Mouse (Mus musculus) lung, adult 18-20 months (tissue): ENCODE measurements at regions not wholly inside any gene's neighbourhood (a gene's known extent, or its start where the extent isn't known, plus 50 kb on each side); places are given as distances from the start of the nearest gene placed in this dataset.

Source experiments
- DNase-seq, 2 experiments: peaks; one replicate each; pipeline ENCODE4 v3.0.0; 2022; ENCODE audit warnings: mixed read lengths in 2 of 2

GRCm38 (mm10) chr10:3630763-3631223, 90.8 kb downstream of the Iyd start:
- peak; percentile 19 to 35 for DNase-seq

DNA sequence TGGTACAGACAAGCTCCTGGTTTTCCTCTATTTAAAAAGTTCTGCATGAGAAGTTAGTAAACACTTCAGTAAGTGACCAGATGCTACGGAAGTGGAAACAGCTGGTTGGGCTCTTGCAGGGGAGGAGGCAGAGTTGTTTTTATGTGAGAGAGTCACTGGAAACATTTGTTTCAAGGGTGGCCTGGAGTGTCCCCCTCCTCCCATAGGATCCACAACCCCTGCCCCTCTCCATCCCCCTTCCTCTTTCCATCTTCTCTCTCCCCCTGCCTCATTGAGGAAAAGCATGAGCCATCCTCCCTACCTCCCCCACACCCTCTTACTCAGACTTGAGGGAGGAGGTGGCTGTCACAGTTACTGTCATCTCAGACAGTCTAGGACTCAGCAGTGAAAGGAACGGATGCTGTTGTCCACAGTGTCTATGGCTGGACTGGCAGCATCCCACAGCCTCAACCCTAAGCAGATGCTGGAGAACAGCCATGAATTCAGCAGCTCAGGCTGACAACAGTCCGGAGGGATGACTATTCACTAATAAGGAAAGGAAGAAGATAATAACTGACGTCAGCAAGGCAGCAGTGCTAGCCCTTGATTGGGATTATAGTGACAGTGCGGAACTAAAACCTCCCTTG, 93.9 kb downstream of the Iyd start:
- DNase-seq = peak in 1 of 2 experiments; percentile 18

GRCm38 (mm10) chr10:3644111-3644510, 96.1 kb upstream of the Plekhg1 start:
- no peak for DNase-seq

DNA sequence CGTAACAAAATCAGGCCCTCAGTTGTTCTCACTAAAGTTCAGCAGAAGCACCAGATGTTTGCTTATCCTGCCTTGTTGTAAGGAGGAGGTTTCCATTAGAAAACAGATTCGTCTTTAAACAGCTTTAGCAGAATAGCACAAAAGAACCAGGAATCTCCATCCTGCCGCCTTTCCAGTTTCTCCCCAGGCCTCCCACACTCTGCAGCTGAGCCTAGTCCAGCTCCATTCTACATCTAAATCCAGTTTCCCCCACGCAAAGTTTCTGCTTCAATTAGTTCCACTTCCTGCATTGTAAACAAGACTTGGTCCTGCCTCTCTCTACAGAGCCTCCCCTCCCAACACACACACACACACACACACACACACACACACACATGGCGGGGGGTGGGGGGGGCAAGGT, 95.1 kb upstream of the Plekhg1 start:
- no peak for DNase-seq

DNA sequence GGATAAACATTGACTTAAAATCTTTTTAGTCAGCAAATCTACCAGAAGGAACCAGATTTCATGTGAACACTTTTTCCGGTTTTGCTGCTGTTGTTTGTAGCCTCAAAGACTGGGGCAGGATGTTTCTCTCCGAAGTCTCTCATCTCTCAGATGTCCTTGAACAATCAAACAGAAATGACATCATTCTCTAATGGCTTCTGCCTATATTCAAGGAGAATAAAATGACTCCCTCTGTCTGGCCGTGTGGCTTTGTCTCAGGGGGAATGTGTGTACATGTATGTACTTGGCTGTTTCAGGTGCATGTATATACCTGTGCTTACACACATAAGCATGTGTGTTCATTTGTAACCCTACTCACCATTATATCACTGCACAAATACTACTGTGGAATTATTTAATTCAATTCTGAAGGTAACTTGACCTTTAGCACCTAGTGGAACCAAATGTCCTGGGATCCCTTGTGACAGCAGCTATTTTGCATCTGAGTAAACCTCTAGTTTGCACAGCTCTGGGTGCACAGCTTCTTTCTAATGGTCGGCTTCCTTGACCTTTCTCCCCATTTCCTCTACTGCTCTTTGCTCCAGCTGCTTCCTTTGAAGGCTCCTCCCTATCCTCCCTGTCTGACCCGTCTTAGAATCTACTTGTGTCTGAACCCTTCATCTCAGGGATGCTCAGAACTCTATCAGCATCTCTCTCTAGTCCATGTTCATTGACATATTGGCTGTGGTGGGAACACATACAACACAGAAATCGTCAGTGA, 93.8 kb upstream of the Plekhg1 start:
- no peak for DNase-seq

- DNase-seq = no peak
These were observed 92.1 kb upstream of the Plekhg1 start for GRCm38 (mm10) chr10:3647811-3648731.

DNA sequence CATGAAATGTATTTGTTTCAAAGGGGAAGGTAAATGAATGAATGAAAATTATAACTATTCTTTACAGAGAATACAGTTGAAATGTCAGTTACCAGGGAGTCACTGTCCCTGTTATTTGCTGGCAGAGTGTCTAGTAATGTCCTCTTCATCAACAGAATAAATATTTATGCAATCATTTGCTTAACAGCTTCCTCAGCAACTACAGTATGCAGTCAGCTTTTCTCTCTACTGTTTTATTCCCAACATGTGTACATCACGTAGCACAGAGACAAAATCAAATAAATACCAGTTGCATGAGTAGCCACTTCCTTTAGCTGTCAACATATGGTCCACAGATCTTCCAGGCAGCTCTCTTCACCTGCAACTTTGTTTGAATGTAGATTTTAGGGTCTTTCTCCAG, 90.2 kb upstream of the Plekhg1 start:
- no peak for DNase-seq

- no peak for DNase-seq
These were observed 89.6 kb upstream of the Plekhg1 start for GRCm38 (mm10) chr10:3650561-3650960.

- no peak for DNase-seq
These were observed 87.6 kb upstream of the Plekhg1 start for GRCm38 (mm10) chr10:3652522-3652921.

- DNase-seq = no peak
These were observed 84.1 kb upstream of the Plekhg1 start for GRCm38 (mm10) chr10:3656081-3656480.

- DNase-seq = no peak
These were observed 78.0 kb upstream of the Plekhg1 start for GRCm38 (mm10) chr10:3662156-3662555.

DNA sequence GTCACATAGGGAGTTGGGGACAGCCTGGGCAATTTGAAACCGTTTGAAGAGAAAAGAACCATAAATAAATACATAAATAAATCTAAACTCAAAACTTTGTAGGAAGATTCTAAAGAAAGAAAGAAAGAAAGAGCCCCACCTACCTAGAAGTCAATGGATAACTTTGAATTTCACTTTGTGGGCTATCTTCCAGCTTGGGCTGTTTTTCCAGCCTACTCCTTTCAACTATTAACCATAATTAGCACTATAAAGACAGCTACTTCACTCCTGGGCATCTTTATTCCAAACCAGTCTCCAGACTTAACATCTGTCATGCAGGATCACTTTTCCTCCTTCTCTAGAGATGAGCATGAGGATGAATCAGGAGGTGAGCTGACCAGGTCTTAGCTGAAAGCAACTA, 77.6 kb upstream of the Plekhg1 start:
- DNase-seq = no peak

- DNase-seq = no peak
These were observed 76.9 kb upstream of the Plekhg1 start for GRCm38 (mm10) chr10:3663296-3663695.

- DNase-seq = no peak
These were observed 55.7 kb upstream of the Plekhg1 start for GRCm38 (mm10) chr10:3684481-3684880.
